12 mouse cellular contexts compared by ENCODE assay signal in the genomic region with DNA sequence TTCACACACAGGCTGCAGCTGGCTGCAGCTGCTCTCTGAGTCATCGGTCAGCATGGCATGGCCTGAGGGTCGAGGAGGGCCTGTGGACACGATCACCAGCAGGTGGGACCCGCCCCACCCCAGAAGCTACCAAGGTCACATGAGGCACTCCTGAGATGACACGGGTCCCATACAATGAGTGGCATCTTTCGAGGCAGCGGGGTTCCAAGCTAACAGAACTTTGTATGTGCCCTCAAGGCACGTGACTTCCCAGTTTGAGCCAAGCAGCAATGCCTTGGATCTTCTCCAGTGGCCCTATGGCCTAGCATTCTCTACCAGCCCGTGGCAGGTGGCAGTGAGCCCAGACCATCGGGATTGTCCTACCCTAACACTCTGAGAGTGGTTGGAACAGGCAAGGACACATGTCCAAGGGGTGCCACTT. TPM values are rescaled to one million over a fixed set of nuclear protein-coding genes. Genes with fewer than 3 reads are reported as not detected.
DNase-seq lines count a peak whose midpoint lies in the region; ATAC-seq lines count a peak whose summit lies in the region.
"Had no signal": no experiment of that assay in that cellular context is flagged by ENCODE, and none has a peak within 500 bp of the region (broad histone marks: within the 10 kb centered on the region; RNA-seq: fewer than 3 reads in every experiment).

No protein-coding gene starts in this region.

- H3K9ac ChIP-seq in heart, embryonic 15.5 days, result no peak overlapping the region
- no peak overlapping the region for H3K9ac ChIP-seq in liver, embryonic 11.5 days (ENCODE audit: low read depth, low read length)
- H3K9ac ChIP-seq: liver, postnatal 0 days had no signal

- peaks cover 50% of the 10 kb centered on the region for H3K4me1 ChIP-seq in heart, embryonic 15.5 days (replicated peaks)
- H3K4me1 ChIP-seq in liver, embryonic 11.5 days (replicated peaks; ENCODE audit: control insufficient read depth, insufficient read depth, low read length), result peaks cover 26% of the 10 kb centered on the region

- H3K27ac ChIP-seq in heart, embryonic 15.5 days, result peak overlapping the region; percentile 71
- H3K27ac ChIP-seq in liver, embryonic 11.5 days (ENCODE audit: low read depth, low read length), result no peak overlapping the region

- no peak for ATAC-seq in heart, embryonic 15.5 days (replicated peaks; ENCODE audit: insufficient number of reproducible peaks, insufficient read depth, low FRiP score, low read depth)
- ATAC-seq in liver, embryonic 11.5 days (replicated peaks; ENCODE audit: low FRiP score), result no peak
- ATAC-seq: intestine, embryonic 16.5 days; liver, postnatal 0 days had no signal

- H3K36me3 ChIP-seq in heart, embryonic 15.5 days, result peaks cover 20% of the 10 kb centered on the region
- H3K36me3 ChIP-seq in liver, embryonic 11.5 days (ENCODE audit: control insufficient read depth, insufficient read depth, low read length), result no peaks in the 10 kb centered on the region

- no peaks in the 10 kb centered on the region for H3K9me3 ChIP-seq in heart, embryonic 15.5 days (replicated peaks)
- H3K9me3 ChIP-seq in liver, embryonic 11.5 days (ENCODE audit: control insufficient read depth, low read length), result no peaks in the 10 kb centered on the region

- whole genome bisulfite sequencing in heart, embryonic 15.5 days, result 69% methylated on average over 10 of the region's 10 CpGs
- 75% methylated on average over 10 of the region's 10 CpGs for WGBS in liver, embryonic 11.5 days

- H3K4me3 ChIP-seq in heart, embryonic 15.5 days, result no peak overlapping the region
- H3K4me3 ChIP-seq in liver, embryonic 11.5 days (ENCODE audit: low read depth, low read length), result no peak overlapping the region

- no peak overlapping the region for H3K4me2 ChIP-seq in heart, embryonic 15.5 days
- no peak overlapping the region for H3K4me2 ChIP-seq in liver, embryonic 11.5 days

- peak; percentile 24 for DNase-seq in gastrocnemius, adult 18-20 months (ENCODE audit: low spot score)
- DNase-seq in gastrocnemius, adult 8-10 months (ENCODE audit: low spot score in 2 of 2), result no peak
- peak; percentile 45 for DNase-seq in ovary, postnatal 36 days (ENCODE audit: low spot score)
- no peak for DNase-seq in ovary, postnatal 14 days (ENCODE audit: low spot score)
- DNase-seq in telencephalon, adult 2 months (ENCODE audit: low read depth, low spot score), result peak; percentile 72
- DNase-seq in lung, postnatal 4 days, result no peak
- DNase-seq in liver, embryonic 11.5 days (ENCODE audit: low spot score), result no peak
- DNase-seq: liver, postnatal 0 days had no signal

- no peaks in the 10 kb centered on the region for H3K27me3 ChIP-seq in heart, embryonic 15.5 days
- H3K27me3 ChIP-seq in liver, embryonic 11.5 days (replicated peaks; ENCODE audit: control insufficient read depth, insufficient read depth, low read length), result no peaks in the 10 kb centered on the region

RNA-seq across cellular contexts. Expression of a gene that starts 17.2 kb away (rescaled TPM):
- total RNA-seq in gastrocnemius, adult 18-20 months (2021), result 10 to 100 TPM; 29.0 to 35.9 TPM
- 10 to 100 TPM; 20.0 to 33.0 (median 32.5) TPM for total RNA-seq in gastrocnemius, adult 8-10 months (2022)
- 23.7 and 31.3 TPM in 2 replicates for polyA plus RNA-seq in heart, embryonic 15.5 days (2015; fragmentation: Nextera tagmentation; extraction: Ambion mirVana)
- 10.6 and 10.9 TPM in 2 replicates for polyA plus RNA-seq in liver, embryonic 11.5 days (2014; fragmentation: Nextera tagmentation; extraction: Ambion mirVana)

RNA-seq across cellular contexts. Expression of a gene that starts 44.8 kb away (rescaled TPM):
- total RNA-seq in gastrocnemius, adult 18-20 months (2021), result not detected
- total RNA-seq in gastrocnemius, adult 8-10 months (2022), result not detected
- not detected in 2 replicates for polyA plus RNA-seq in heart, embryonic 15.5 days (2015; fragmentation: Nextera tagmentation; extraction: Ambion mirVana)
- not detected in 2 replicates for polyA plus RNA-seq in liver, embryonic 11.5 days (2014; fragmentation: Nextera tagmentation; extraction: Ambion mirVana)
- total RNA-seq: adrenal gland, postnatal 36 days had no signal
- polyA plus RNA-seq: neural tube, embryonic 14.5 days had no signal

RNA-seq across cellular contexts. Expression of a gene that starts 49.8 kb away (rescaled TPM):
- 10 to 100 TPM; 70.7 to 81.5 TPM for total RNA-seq in gastrocnemius, adult 18-20 months (2021)
- 10 to 100 TPM; 73.3 to 85.5 (median 80.4) TPM for total RNA-seq in gastrocnemius, adult 8-10 months (2022)
- polyA plus RNA-seq in heart, embryonic 15.5 days (2015; fragmentation: Nextera tagmentation; extraction: Ambion mirVana), result 106 and 125 TPM in 2 replicates
- 171 and 202 TPM in 2 replicates for polyA plus RNA-seq in liver, embryonic 11.5 days (2014; fragmentation: Nextera tagmentation; extraction: Ambion mirVana)

RNA-seq across cellular contexts. Expression of a gene that starts 49.9 kb away (rescaled TPM):
- 10 to 100 TPM; 23.3 to 27.5 TPM for total RNA-seq in gastrocnemius, adult 18-20 months (2021)
- 10 to 100 TPM; 18.0 to 33.4 (median 22.4) TPM for total RNA-seq in gastrocnemius, adult 8-10 months (2022)
- polyA plus RNA-seq in heart, embryonic 15.5 days (2015; fragmentation: Nextera tagmentation; extraction: Ambion mirVana), result 54.3 and 66.6 TPM in 2 replicates
- polyA plus RNA-seq in liver, embryonic 11.5 days (2014; fragmentation: Nextera tagmentation; extraction: Ambion mirVana), result 48.9 and 54.0 TPM in 2 replicates

Comparison
In these comparisons a context has a peak if more than half of its experiments do, and no peak if none do; other contexts are left out.
1. DNase-seq: peak in gastrocnemius, adult 18-20 months (single experiment), ovary, postnatal 36 days (single experiment) and telencephalon, adult 2 months (single experiment); none in gastrocnemius, adult 8-10 months (0 of 2), ovary, postnatal 14 days (single experiment), lung, postnatal 4 days (0 of 2) and liver, embryonic 11.5 days (single experiment).